Mouse (Mus musculus): ENCODE results near the gene Polr3a. TPM values are rescaled to one million over a fixed set of nuclear protein-coding genes. Genes with fewer than 3 reads are reported as not detected.

Gene Polr3a
- polyA plus RNA-seq, 1 experiment from 2014 or later: 12.4 TPM

DNA sequence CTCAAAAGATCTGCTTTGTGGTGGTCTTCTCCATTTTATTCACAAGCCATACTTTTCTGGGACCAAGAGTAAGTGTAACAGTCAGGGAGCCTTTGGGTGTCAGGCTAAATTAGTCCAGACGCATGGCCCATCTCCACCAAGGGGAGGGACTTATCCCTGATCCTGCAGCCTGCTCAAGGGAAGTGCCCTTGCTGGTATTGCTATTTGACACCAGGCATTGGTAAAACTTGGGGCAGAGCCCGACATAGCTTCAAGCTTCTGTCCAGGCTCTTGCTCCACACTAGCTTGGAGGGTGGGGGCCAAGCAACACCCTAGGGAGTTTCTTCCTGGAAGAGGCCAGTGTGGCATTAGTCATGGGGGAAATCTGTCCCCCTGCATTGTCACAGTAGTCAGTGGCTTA is 23.8 kb upstream of the Polr3a start:
- 78% methylated on average over 2 of the region's 2 CpGs for WGBS (ENCODE audit: insufficient replicate concordance)
- H3K27me3 ChIP-seq (ENCODE audit: control insufficient read depth, insufficient read depth, low read length): no peaks in the 10 kb centered on the region
- ATAC-seq (replicated peaks; ENCODE audit: insufficient number of reproducible peaks, low FRiP score, low TSS enrichment): no peak
- no peak overlapping the region for H3K4me2 ChIP-seq
- no peaks in the 10 kb centered on the region for H3K36me3 ChIP-seq (ENCODE audit: control insufficient read depth, insufficient read depth, low read length)
- no peak overlapping the region for H3K4me3 ChIP-seq (ENCODE audit: low read depth, low read length)
- H3K9me3 ChIP-seq (replicated peaks; ENCODE audit: control insufficient read depth, low read length): peaks cover 5% of the 10 kb centered on the region; the same call in 1 of the 2 replicates
- peaks cover 15% of the 10 kb centered on the region for H3K4me1 ChIP-seq (ENCODE audit: control insufficient read depth, insufficient read depth, low read length)
- no peak overlapping the region for H3K9ac ChIP-seq (ENCODE audit: low read depth, low read length)
- no peak overlapping the region for H3K27ac ChIP-seq (ENCODE audit: low read depth, low read length)

DNA sequence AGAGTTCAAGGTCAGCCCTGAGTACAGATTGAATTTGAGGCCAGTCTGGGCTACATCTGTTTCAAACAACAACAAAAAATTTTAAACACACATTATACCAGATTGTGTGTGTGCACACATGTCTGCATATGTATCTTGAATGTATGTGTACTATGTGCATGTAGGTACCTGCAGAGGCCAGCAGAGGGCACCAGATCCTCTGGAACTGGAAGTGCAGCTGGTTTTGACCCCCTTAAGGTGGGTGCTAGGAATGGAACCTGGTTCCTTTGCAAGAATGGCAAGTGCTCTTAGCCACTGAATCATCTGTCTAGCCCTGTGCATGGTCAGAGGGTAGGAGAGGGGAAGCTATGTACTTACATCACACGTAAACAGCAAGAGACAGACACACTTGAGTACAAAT is 23.4 kb upstream of the Polr3a start:
- H3K36me3 ChIP-seq (ENCODE audit: control insufficient read depth, insufficient read depth, low read length): no peaks in the 10 kb centered on the region
- H3K4me3 ChIP-seq (ENCODE audit: low read depth, low read length): no peak overlapping the region
- H3K27ac ChIP-seq (ENCODE audit: low read depth, low read length): no peak overlapping the region
- H3K27me3 ChIP-seq (ENCODE audit: control insufficient read depth, insufficient read depth, low read length): no peaks in the 10 kb centered on the region
- H3K9me3 ChIP-seq (replicated peaks; ENCODE audit: control insufficient read depth, low read length): peaks cover 5% of the 10 kb centered on the region; the same call in 1 of the 2 replicates
- no peak overlapping the region for H3K9ac ChIP-seq (ENCODE audit: low read depth, low read length)
- ATAC-seq (replicated peaks; ENCODE audit: insufficient number of reproducible peaks, low FRiP score, low TSS enrichment): no peak
- no peak overlapping the region for H3K4me2 ChIP-seq
- WGBS (ENCODE audit: insufficient replicate concordance): 90% methylated on average over 1 of the region's 1 CpGs
- H3K4me1 ChIP-seq (ENCODE audit: control insufficient read depth, insufficient read depth, low read length): peaks cover 15% of the 10 kb centered on the region

DNA sequence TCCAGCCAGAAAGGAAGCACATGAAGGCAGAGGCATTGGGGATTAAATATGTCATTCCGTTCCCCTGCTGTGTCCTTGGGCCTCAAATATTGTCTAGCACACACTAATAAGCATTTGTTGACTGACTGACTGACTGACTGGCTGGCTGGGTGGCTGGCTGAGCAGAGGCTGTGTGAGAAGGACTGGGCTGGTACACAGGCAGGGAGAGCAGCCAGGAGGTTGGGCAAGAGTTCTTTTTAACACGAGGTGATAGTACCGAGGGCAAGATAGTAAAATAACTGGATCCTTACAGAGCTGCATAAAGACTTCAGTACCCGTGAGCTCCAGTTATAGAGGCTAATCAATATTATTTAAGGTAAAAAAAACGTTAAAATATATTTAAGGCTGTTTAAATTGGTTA is 22.7 kb upstream of the Polr3a start:
- Histone ChIP-seq H3K9ac (ENCODE audit: low read depth, low read length) (no peak overlapping the region), H3K27me3 (ENCODE audit: control insufficient read depth, insufficient read depth, low read length) (no peaks in the 10 kb centered on the region), H3K4me1 (ENCODE audit: control insufficient read depth, insufficient read depth, low read length) (peaks cover 15% of the 10 kb centered on the region), H3K27ac (ENCODE audit: low read depth, low read length) (no peak overlapping the region), H3K4me3 (ENCODE audit: low read depth, low read length) (no peak overlapping the region), H3K4me2 (no peak overlapping the region), H3K9me3 (replicated peaks; ENCODE audit: control insufficient read depth, low read length) (peaks cover 5% of the 10 kb centered on the region; the same call in 1 of the 2 replicates), H3K36me3 (ENCODE audit: control insufficient read depth, insufficient read depth, low read length) (no peaks in the 10 kb centered on the region)
- ATAC-seq (replicated peaks; ENCODE audit: insufficient number of reproducible peaks, low FRiP score, low TSS enrichment): no peak
- WGBS (ENCODE audit: insufficient replicate concordance): 64% methylated on average over 5 of the region's 5 CpGs

DNA sequence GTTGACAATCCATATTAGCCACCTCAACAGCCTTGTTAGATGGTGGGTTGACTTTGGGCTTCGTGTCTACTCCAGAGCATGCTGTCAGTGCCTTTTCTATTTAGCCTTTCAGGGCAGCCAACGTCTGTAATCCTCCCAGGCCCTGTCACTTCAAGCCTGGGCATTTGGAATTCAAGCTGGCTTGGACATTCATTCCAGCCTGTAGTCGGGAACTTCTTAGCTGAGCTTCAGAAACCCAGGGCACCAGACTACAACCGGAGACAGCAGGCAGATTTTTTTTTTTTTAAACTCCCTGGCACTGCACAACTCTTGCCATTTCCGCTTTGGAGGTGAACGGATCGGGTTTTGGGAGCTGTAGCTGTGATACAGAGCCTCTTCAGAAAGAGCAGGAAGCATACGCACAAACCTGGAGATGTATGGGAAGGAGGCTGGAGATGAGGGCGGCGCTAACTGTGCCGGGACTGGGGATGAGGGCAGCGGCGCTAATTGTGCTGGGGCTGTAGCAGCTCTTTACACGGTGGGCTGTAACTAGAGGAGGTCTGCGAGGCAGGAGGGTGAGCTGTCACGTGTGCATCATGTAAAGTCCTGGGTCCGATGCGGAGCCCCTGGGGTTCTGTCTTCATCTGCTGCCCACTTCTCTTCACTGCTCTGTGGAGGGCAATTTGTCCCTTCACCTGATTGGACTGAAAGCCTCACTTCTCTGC is 21.4 kb upstream of the Polr3a start:
- H3K4me2 ChIP-seq: peak overlapping the region; percentile 56
- 0 out of 2 replicates have a peak overlapping the region, but pooled peaks have one; percentile 12 for H3K4me3 ChIP-seq (ENCODE audit: low read depth, low read length)
- no peak overlapping the region for H3K9ac ChIP-seq (ENCODE audit: low read depth, low read length)
- 18% methylated on average over 18 of the region's 18 CpGs for WGBS (ENCODE audit: insufficient replicate concordance)
- H3K4me1 ChIP-seq (ENCODE audit: control insufficient read depth, insufficient read depth, low read length): peaks cover 15% of the 10 kb centered on the region
- no peaks in the 10 kb centered on the region for H3K36me3 ChIP-seq (ENCODE audit: control insufficient read depth, insufficient read depth, low read length)
- no peaks in the 10 kb centered on the region for H3K27me3 ChIP-seq (ENCODE audit: control insufficient read depth, insufficient read depth, low read length)
- no peak for ATAC-seq (replicated peaks; ENCODE audit: insufficient number of reproducible peaks, low FRiP score, low TSS enrichment)
- no peak overlapping the region for H3K27ac ChIP-seq (ENCODE audit: low read depth, low read length)
- H3K9me3 ChIP-seq (replicated peaks; ENCODE audit: control insufficient read depth, low read length): peaks cover 5% of the 10 kb centered on the region; the same call in 1 of the 2 replicates

DNA sequence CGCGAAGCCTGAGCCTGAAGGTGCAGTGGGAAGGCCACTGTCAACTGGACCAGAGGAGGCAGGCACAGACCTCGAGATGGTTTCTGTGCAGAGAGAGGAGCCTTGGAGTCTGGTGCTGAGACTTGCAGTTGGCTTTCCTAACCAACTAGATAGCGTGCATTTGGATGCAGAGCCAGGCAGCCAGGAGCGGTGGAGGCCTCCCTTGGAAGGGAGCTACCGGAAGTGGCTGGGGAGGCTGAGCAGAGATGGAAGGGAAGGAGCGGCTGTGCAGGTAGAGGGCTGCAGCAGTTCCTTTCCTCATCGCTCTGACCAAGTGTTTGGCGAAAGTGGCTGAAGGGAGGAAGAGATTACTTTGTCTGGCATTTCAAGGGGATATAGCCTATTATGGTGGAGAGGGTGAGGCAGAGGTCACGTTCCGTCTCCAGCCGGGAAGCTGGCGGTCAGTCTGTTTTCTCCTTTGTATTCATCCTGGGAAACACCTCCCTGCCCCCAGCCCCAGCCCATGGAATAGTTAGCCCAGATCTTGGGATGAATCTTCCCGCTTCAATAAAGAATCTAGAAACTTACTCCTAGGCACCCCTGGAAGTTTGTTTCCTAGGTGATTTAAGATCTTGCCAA is 20.7 kb upstream of the Polr3a start:
- 23% methylated on average over 14 of the region's 14 CpGs for WGBS (ENCODE audit: insufficient replicate concordance)
- no peak overlapping the region for H3K27ac ChIP-seq (ENCODE audit: low read depth, low read length)
- no peak overlapping the region for H3K4me3 ChIP-seq (ENCODE audit: low read depth, low read length)
- H3K9ac ChIP-seq (ENCODE audit: low read depth, low read length): no peak overlapping the region
- peaks cover 15% of the 10 kb centered on the region for H3K4me1 ChIP-seq (ENCODE audit: control insufficient read depth, insufficient read depth, low read length)
- H3K4me2 ChIP-seq: peak overlapping the region; percentile 56
- H3K36me3 ChIP-seq (ENCODE audit: control insufficient read depth, insufficient read depth, low read length): no peaks in the 10 kb centered on the region
- no peak for ATAC-seq (replicated peaks; ENCODE audit: insufficient number of reproducible peaks, low FRiP score, low TSS enrichment)
- peaks cover 5% of the 10 kb centered on the region; the same call in 1 of the 2 replicates for H3K9me3 ChIP-seq (replicated peaks; ENCODE audit: control insufficient read depth, low read length)
- no peaks in the 10 kb centered on the region for H3K27me3 ChIP-seq (ENCODE audit: control insufficient read depth, insufficient read depth, low read length)

DNA sequence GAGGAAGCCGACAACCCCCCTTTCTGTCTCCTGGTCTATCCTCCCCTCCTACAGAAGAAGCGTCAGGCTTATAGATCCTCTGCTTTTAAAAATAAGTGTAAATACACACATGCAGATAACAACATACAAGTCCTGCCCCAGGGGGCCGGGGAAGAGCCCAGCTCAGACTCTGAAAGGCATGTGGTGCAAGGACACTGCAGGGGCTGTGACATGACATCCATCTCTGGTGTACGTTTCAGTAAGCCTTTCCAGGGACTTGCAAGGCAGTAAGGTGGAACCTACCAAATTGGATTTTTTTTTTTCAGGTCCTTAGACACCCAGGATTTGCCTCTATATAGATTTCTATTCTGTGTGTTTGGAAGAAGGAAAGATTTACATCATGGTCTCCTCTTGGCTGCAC is 14.4 kb upstream of the Polr3a start:
- H3K9me3 ChIP-seq (replicated peaks; ENCODE audit: control insufficient read depth, low read length): no peaks in the 10 kb centered on the region
- H3K27ac ChIP-seq (ENCODE audit: low read depth, low read length): no peak overlapping the region
- H3K36me3 ChIP-seq (ENCODE audit: control insufficient read depth, insufficient read depth, low read length): peaks cover 21% of the 10 kb centered on the region
- peak overlapping the region; percentile 48 for H3K4me2 ChIP-seq
- no peak overlapping the region for H3K9ac ChIP-seq (ENCODE audit: low read depth, low read length)
- no peaks in the 10 kb centered on the region for H3K27me3 ChIP-seq (ENCODE audit: control insufficient read depth, insufficient read depth, low read length)
- peaks cover 5% of the 10 kb centered on the region; the same call in 1 of the 2 replicates for H3K4me1 ChIP-seq (ENCODE audit: control insufficient read depth, insufficient read depth, low read length)
- no peak for ATAC-seq (replicated peaks; ENCODE audit: insufficient number of reproducible peaks, low FRiP score, low TSS enrichment)
- no peak overlapping the region for H3K4me3 ChIP-seq (ENCODE audit: low read depth, low read length)
- WGBS (ENCODE audit: insufficient replicate concordance): 46% methylated on average over 4 of the region's 4 CpGs

DNA sequence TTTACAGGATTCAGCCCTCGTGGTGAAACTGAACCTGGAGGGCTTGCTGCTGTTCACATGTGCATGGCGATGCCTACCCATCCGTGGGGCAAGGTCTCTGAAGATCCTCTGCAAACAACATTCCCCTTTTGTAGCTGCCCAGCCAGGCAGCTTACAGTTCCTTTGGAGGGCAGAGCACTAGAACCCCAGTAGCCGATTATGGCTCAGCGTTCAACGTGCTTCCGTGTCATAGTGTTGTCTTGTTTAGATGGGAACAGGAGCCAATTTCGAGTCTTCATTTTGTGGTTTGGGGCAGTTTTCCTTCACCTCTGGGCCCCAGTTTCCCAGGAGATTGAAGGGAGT is 14.0 kb upstream of the Polr3a start:
- no peak for ATAC-seq (replicated peaks; ENCODE audit: insufficient number of reproducible peaks, low FRiP score, low TSS enrichment)
- Histone ChIP-seq H3K36me3 (ENCODE audit: control insufficient read depth, insufficient read depth, low read length) (peaks cover 23% of the 10 kb centered on the region), H3K27ac (ENCODE audit: low read depth, low read length) (0 out of 2 replicates have a peak overlapping the region, but pooled peaks have one; percentile 41), H3K4me3 (ENCODE audit: low read depth, low read length) (no peak overlapping the region), H3K27me3 (ENCODE audit: control insufficient read depth, insufficient read depth, low read length) (no peaks in the 10 kb centered on the region), H3K4me1 (ENCODE audit: control insufficient read depth, insufficient read depth, low read length) (peaks cover 5% of the 10 kb centered on the region; the same call in 1 of the 2 replicates), H3K4me2 (peak overlapping the region; percentile 48), H3K9me3 (replicated peaks; ENCODE audit: control insufficient read depth, low read length) (no peaks in the 10 kb centered on the region), H3K9ac (ENCODE audit: low read depth, low read length) (peak overlapping the region; percentile 59)
- WGBS (ENCODE audit: insufficient replicate concordance): 21% methylated on average over 8 of the region's 8 CpGs

DNA sequence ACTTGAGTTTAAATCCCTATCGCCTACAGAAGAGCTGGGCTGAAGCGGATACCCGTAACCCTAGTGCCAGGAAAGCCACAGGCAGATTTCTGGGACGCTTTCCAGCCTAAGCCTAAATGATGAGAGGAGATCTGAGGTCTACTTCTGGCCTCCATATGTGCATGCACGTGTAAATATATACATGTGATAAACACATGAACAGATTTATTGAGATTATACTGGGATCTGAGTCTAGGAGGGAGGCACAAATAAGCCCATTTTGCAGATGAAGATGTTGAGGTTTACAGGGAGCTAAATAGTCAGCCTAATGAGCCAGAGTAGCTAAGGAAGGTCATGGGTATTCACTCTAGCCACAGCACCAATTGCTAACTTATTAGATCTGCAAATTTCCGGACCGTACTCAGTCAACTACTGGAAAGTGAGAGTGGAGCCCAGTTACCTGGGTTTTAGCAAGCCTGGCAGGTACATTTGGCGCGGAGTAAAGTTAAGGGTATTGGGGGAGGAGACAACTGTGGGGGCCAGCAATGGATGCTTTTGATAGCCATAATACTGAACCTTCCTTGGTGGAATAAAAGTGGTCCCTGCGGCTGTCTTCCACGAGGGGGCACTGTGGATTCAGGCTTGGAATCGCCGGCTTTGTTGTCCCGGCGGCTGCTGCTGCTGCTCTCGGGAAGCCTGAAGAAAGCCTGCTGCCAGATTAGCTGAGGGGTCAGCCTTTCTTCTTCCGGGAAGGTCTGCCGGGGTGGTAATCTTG is 13.4 kb upstream of the Polr3a start:
- no peaks in the 10 kb centered on the region for H3K9me3 ChIP-seq (replicated peaks; ENCODE audit: control insufficient read depth, low read length)
- no peak overlapping the region for H3K4me3 ChIP-seq (ENCODE audit: low read depth, low read length)
- H3K4me1 ChIP-seq (ENCODE audit: control insufficient read depth, insufficient read depth, low read length): peaks cover 5% of the 10 kb centered on the region; the same call in 1 of the 2 replicates
- peaks cover 25% of the 10 kb centered on the region for H3K36me3 ChIP-seq (ENCODE audit: control insufficient read depth, insufficient read depth, low read length)
- peak overlapping the region; percentile 48 for H3K4me2 ChIP-seq
- H3K9ac ChIP-seq (ENCODE audit: low read depth, low read length): peak overlapping the region; percentile 59
- no peaks in the 10 kb centered on the region for H3K27me3 ChIP-seq (ENCODE audit: control insufficient read depth, insufficient read depth, low read length)
- WGBS (ENCODE audit: insufficient replicate concordance): 21% methylated on average over 18 of the region's 18 CpGs
- 0 out of 2 replicates have a peak overlapping the region, but pooled peaks have one; percentile 41 for H3K27ac ChIP-seq (ENCODE audit: low read depth, low read length)
- ATAC-seq (replicated peaks; ENCODE audit: insufficient number of reproducible peaks, low FRiP score, low TSS enrichment): peak; percentile 56; the same call in 1 of the 2 replicates

Measured in heart, embryonic 11.5 days (tissue).